Mouse (Mus musculus) bone marrow, adult 2 months (tissue): ENCODE measurements at regions not wholly inside any gene's neighbourhood (a gene's known extent, or its start where the extent isn't known, plus 50 kb on each side); places are given as distances from the start of the nearest gene placed in this dataset.

ENCODE experiments used
- H3K27ac ChIP-seq: fragments of 200-500 bp; 2 replicates; pipeline ENCODE4 v1.5.1; 2012; ENCODE audit warnings: low read depth, mild to moderate bottlenecking, control low read depth, inconsistent platforms, low read length; ENCODE audit not compliant: control insufficient read depth, poor library complexity, insufficient read depth
- H3K4me1 ChIP-seq: fragments of 200-500 bp; 2 replicates; pipeline ENCODE4 v1.6.1; 2011; ENCODE audit warnings: low read length; ENCODE audit not compliant: control insufficient read depth, insufficient read depth
- H3K4me3 ChIP-seq: fragments of 200-500 bp; replicated peaks from 2 replicates; pipeline ENCODE3; 2011; ENCODE audit warnings: mild to moderate bottlenecking, low read depth, low read length, control low read depth; ENCODE audit not compliant: control insufficient read depth
- CTCF ChIP-seq: fragments of 200-500 bp; IDR thresholded peaks from 2 replicates; pipeline ENCODE4 v1.5.1; 2011; ENCODE audit warnings: low read length, control low read depth; ENCODE audit not compliant: control insufficient read depth, insufficient read depth
- POLR2A ChIP-seq: fragments of 200-500 bp; IDR thresholded peaks from 2 replicates; pipeline ENCODE4 v1.6.1; 2011; ENCODE audit warnings: low read depth, mild to moderate bottlenecking, control low read depth, low read length, borderline replicate concordance; ENCODE audit not compliant: control insufficient read depth
- WGBS: fragments of 180-500 bp; shearing (Covaris S2); methylation state at CpG from one replicate; pipeline ENCODE4 v1.1.7; 2018; 5-methylcytosine and 5-hydroxymethylcytosine counted together

DNA sequence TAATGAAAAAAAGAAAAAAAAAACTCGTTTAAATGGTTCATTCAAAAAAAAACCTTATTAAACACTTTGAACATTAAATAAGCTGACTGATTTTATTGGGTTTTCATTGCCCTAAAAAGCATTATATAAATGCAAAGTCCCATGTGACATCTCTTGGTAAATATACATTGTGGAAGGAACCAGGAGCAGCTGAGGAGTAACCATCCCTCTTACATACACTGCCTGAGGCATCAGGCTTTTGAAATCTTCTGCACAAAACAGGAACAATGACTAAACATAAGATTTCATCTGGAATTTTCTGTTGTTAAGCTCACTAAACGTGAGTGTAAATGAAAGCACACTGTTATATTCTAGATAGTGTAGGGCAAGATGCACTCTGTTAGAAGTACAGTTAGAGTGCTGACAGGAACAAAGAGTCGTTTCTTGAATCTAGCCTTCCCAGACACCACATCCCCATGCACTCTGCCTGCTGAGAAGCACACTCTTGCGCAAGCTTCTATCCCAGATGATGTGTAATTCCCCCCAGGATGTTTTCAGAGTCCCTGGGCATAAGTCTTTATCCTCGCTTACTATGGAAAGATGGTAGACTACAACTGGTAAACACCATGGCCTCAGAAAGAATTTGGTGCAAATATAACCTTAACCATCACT lies 125.0 kb upstream of the BC052040 start:
- H3K4me1 ChIP-seq: no peaks in the 10 kb centered on the region
- no peak overlapping the region for H3K4me3 ChIP-seq
- TF ChIP-seq CTCF: no peak
- no peak for TF ChIP-seq POLR2A
- no peak overlapping the region for H3K27ac ChIP-seq
- WGBS: 58% methylated on average over 5 of the region's 5 CpGs

DNA sequence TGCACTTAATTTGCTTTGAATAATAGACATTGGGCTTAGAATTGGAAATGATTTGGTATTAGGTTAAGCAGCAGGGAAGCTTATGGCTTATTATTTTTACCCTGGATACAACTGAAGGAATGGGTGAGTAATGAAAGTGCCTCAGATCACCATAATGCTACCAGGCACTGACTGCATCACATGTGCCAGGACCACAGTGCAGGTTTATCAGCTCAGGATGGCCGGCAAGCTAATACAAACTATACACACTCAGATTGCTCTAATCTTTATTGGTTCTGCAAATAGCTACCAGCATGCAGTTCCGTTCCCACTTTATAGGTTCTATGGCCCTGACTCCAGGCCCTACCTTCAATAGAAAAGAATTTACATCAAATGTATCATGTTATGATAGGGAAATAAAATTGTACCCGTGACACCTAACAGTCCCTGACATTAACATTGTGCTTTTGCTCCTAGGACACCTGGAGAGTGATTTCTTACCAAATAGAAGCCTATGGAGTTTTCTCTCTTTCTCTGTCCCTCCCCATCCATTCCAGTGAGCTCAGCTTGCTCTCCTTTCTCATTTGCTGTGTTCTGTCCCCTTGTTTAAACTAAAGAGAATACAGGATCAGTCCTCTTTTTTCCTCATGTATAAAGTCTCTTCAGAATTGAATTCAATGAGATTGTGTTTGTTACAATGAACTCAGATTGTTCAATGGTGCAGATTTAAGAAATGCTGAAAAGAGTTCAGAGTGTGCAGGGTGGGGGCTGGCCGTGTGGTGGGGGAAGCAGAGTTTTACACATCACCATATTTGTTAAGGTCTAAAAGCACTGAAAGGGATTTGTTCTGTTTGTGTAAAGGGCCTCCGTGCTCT lies 121.3 kb upstream of the BC052040 start:
- H3K27ac ChIP-seq: no peak overlapping the region
- WGBS: 75% methylated on average over 5 of the region's 5 CpGs

DNA sequence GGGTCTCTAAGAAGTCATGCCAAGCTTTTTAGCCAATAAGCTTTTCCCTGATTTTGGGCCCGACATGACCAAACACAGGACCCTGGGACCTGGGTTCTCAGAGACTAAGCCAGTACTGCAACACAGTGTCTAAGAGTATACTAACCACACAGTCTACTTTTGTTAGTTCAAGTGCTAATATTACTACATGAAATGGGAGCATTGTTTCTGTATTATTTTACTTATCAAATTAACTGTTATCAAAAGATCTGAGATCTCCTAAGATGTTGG lies 120.7 kb upstream of the BC052040 start:
- no peak for TF ChIP-seq CTCF
- no peak for TF ChIP-seq POLR2A
- 74% methylated on average over 1 of the region's 1 CpGs for WGBS
- Histone ChIP-seq H3K4me1 (no peaks in the 10 kb centered on the region), H3K27ac (no peak overlapping the region), H3K4me3 (no peak overlapping the region)

More for the DNA sequence above, 121.3 kb upstream of the BC052040 start:
- Histone ChIP-seq H3K4me3 (no peak overlapping the region), H3K4me1 (no peaks in the 10 kb centered on the region)
- TF ChIP-seq POLR2A: no peak
- TF ChIP-seq CTCF: no peak

DNA sequence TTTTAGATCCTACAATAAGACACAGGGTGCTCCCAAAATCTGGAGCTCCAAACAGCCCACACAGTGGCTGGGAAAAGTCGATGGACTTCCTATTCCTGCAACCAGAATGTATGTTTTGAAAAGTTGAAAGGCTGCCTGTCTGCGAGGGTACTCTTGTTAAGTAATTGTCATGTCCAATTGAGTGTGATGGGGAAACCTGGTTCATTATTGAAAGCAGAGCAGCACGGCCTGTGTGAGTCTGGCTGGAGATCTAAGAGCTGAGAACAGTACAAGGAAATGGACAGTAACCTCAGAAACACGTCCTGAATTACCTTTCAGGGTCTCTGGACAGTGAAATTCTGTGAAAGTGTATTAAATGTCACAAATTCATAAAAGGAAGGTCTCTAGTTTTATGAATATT lies 115.3 kb upstream of the BC052040 start:
- no peak for TF ChIP-seq POLR2A
- no peak for TF ChIP-seq CTCF
- WGBS: 74% methylated on average over 4 of the region's 4 CpGs
- no peaks in the 10 kb centered on the region for H3K4me1 ChIP-seq
- H3K4me3 ChIP-seq: no peak overlapping the region
- no peak overlapping the region for H3K27ac ChIP-seq

DNA sequence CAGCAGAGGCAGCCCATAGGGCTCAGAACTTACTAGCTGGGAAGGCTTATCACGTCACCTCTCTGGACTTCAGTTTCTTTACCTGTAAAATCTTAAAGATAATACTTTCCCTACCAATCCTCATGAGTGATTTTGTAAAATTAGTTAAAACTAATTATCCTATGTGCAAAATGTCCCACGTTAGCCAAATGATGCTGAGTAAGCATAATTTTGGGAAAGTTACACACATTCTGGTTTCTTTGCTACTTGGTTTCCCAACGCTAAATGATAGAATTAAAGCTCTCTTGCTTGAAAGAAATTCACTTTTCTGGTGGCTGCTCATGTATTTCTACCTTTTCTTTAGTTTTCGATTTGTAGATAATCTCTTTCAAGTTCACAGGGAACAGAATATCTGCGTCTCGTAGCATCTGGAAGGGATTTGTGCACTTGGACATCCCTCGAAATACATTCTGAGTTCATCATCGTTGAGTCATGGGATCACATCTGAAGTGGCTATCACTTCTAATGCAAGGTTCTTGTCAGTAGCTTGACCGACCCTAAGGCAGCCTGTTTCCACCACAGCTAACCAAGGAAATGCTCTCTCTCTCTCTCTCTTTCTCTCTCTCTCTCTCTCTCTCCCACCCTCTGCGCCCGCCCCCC lies 114.3 kb upstream of the BC052040 start:
- H3K4me1 ChIP-seq: no peaks in the 10 kb centered on the region
- H3K27ac ChIP-seq: no peak overlapping the region
- WGBS: 86% methylated on average over 11 of the region's 11 CpGs
- TF ChIP-seq POLR2A (no peak), CTCF (no peak)
- no peak overlapping the region for H3K4me3 ChIP-seq

DNA sequence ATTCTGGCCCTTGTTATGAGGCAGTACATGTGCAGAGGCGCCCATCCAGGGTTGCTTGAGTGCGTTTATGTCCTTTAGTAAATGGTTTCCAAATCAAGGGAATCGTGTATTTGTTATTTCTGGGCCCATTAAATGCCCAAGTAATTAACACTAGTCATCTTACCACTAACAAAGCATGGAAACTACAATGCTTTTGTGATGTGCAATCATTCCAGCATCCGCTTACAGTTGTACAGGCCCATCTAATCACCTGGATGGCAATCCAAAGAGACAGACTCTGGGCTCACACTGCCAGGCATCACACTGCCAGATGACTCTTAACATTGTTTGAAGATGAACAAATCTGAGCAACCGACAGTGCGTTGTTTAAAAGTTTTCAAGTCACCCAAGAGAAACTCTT lies 113.6 kb upstream of the BC052040 start:
- Histone ChIP-seq H3K27ac (no peak overlapping the region), H3K4me1 (no peaks in the 10 kb centered on the region), H3K4me3 (no peak overlapping the region)
- WGBS: 80% methylated on average over 6 of the region's 6 CpGs
- TF ChIP-seq CTCF (no peak), POLR2A (no peak)

DNA sequence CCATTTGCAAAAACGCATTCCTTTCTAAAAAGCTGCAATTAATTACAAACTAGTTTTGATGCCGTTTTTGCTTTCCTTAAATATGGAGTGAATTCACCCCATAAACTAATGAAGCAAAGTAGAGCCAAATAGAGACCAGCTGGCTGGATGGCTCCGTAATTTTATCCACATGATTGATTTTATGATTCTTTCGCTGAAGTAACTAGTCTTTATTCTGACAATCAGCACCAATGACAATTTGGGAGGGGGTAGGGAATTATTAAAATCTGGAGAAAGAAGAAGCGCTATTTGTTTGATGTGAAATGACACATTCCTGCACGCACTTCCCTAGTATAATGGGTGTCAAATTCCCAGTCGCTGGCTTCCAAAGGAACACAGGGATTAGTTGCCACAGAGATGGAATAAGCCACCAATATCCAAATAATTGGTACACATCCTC lies 113.0 kb upstream of the BC052040 start:
- no peak for TF ChIP-seq POLR2A
- TF ChIP-seq CTCF: no peak
- Histone ChIP-seq H3K4me3 (no peak overlapping the region), H3K4me1 (no peaks in the 10 kb centered on the region), H3K27ac (no peak overlapping the region)
- WGBS: 84% methylated on average over 7 of the region's 7 CpGs

DNA sequence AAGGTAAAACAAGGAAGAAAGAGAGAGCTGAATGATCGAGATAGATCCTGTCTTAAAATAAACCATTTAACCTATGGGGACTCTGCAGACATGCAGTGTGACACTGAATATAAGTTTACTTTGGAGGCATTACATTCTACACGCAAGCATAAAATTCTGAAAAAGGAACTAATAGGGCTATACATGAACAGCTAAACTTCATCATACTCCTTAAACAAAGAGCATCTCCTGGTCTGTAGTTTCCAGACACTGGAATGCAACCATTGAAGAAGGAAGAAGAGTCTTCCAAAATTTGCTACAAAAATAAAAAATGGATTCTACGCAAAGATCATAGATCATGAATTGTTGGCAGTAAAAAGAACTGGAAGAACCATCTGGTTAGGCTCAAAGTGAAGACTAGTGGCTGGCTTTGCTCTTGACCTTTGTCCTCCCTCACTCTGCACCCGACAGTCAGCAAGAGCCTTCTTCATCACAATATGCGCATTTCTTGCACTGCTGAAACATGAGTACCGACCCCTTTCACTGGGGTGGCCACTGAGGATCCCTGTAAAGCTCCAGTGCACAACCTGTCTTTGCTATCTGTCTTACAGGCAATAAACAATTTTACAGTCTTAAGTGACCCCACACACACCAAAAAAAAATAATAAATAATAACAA lies 112.2 kb upstream of the BC052040 start:
- Histone ChIP-seq H3K27ac (no peak overlapping the region), H3K4me1 (no peaks in the 10 kb centered on the region), H3K4me3 (no peak overlapping the region)
- TF ChIP-seq CTCF (no peak), POLR2A (no peak)
- WGBS: 81% methylated on average over 6 of the region's 6 CpGs
